Mouse (Mus musculus) CD4-positive naive resting alpha-beta T cell, adult 76 days (primary cell): ENCODE results near the gene Sys1. TPM values are rescaled to one million over a fixed set of nuclear protein-coding genes. Genes with fewer than 3 reads are reported as not detected.

ENCODE experiments used
- total RNA-seq: library from RNA; stranded (reverse); gene quantifications from one replicate; pipeline ENCODE4 v1.2.4, GENCODE M21; 2023

Gene Sys1
- 55.4 TPM for total RNA-seq

GRCm38 (mm10) chr2:164456864-164457300 lies at the start of gene Sys1:
Gene Sys1, plus strand, starts transcription at chr2:164456964.

GRCm38 (mm10) chr2:164443460-164444000 lies 13.2 kb upstream of the Sys1 start, which contains the start of gene Sdc4:
Gene Sdc4, minus strand, starts transcription at chr2:164443887.

GRCm38 (mm10) chr2:164460745-164461551 lies 4.2 kb downstream of the Sys1 start, which contains the start of gene Gm20458:
Gene Gm20458, plus strand, starts transcription at chr2:164460967.

GRCm38 (mm10) chr2:164473624-164474023 lies 16.9 kb downstream of the Sys1 start, which contains the start of gene Trp53tg5:
Gene Trp53tg5, minus strand, starts transcription at chr2:164473724.

GRCm38 (mm10) chr2:164485681-164486257 lies 29.0 kb downstream of the Sys1 start, which contains the start of gene Dbndd2:
Gene Dbndd2, plus strand, starts transcription at chr2:164486106.

GRCm38 (mm10) chr2:164496847-164497690 lies 40.3 kb downstream of the Sys1 start, which contains the start of gene Pigt:
Gene Pigt, plus strand, starts transcription at chr2:164497520.

Other genes starting within 250 kb of the Sys1 start
- not detected for gene Wfdc15b, start 235.3 kb upstream of the Sys1 start, total RNA-seq
- gene Svs2, start 218.5 kb upstream of the Sys1 start, total RNA-seq, result not detected
- not detected for gene Svs3b, start 200.3 kb upstream of the Sys1 start, total RNA-seq
- not detected for gene Svs4, start 178.5 kb upstream of the Sys1 start, total RNA-seq
- gene Svs3a, start 167.7 kb upstream of the Sys1 start, total RNA-seq, result not detected
- gene Svs6, start 140.2 kb upstream of the Sys1 start, total RNA-seq, result not detected
- gene Svs5, start 124.2 kb upstream of the Sys1 start, total RNA-seq, result not detected
- 7.1 TPM for gene Slpi, start 67.9 kb upstream of the Sys1 start, total RNA-seq
- not detected for gene Rbpjl, start 53.8 kb upstream of the Sys1 start, total RNA-seq
- not detected for gene Matn4, start 51.8 kb upstream of the Sys1 start, total RNA-seq
- gene Sdc4, start 13.1 kb upstream of the Sys1 start, total RNA-seq, result 12.5 TPM
- 0.56 TPM for gene Gm20458, start 4.0 kb downstream of the Sys1 start, total RNA-seq
- gene Trp53tg5, start 16.8 kb downstream of the Sys1 start, total RNA-seq, result not detected
- 4.5 TPM for gene Dbndd2, start 29.1 kb downstream of the Sys1 start, total RNA-seq
- 67.9 TPM for gene Pigt, start 40.6 kb downstream of the Sys1 start, total RNA-seq
- gene Wfdc2, start 105.4 kb downstream of the Sys1 start, total RNA-seq, result not detected
- not detected for gene Spint3, start 116.5 kb downstream of the Sys1 start, total RNA-seq
- gene Wfdc6a, start 128.5 kb downstream of the Sys1 start, total RNA-seq, result not detected
- not detected for gene Eppin, start 136.6 kb downstream of the Sys1 start, total RNA-seq
- not detected for gene Wfdc6b, start 156.6 kb downstream of the Sys1 start, total RNA-seq
- not detected for gene Wfdc8, start 156.7 kb downstream of the Sys1 start, total RNA-seq
- not detected for gene Wfdc16, start 181.8 kb downstream of the Sys1 start, total RNA-seq
- gene Wfdc10, start 199.1 kb downstream of the Sys1 start, total RNA-seq, result not detected
- gene Wfdc9, start 199.6 kb downstream of the Sys1 start, total RNA-seq, result not detected
- gene Wfdc11, start 217.1 kb downstream of the Sys1 start, total RNA-seq, result not detected
- gene Wfdc13, start 228.1 kb downstream of the Sys1 start, total RNA-seq, result not detected
- gene Spint4, start 241.5 kb downstream of the Sys1 start, total RNA-seq, result not detected